ENCODE assay signal across 8 mouse cellular contexts in genomic region chr6:83582938-83583270, GRCm38 (mm10). TPM values are rescaled to one million over a fixed set of nuclear protein-coding genes. Genes with fewer than 3 reads are reported as not detected.
DNase-seq lines count a peak whose midpoint lies in the region; ATAC-seq and TF ChIP-seq lines count a peak whose summit lies in the region.

No protein-coding gene starts in this region.

- no peak overlapping the region for H3K4me3 ChIP-seq in ES-E14 (ENCODE audit: insufficient read depth in 1 of 2, low read depth in 1 of 2, low read length in 2 of 2, poor library complexity in 1 of 2, severe bottlenecking in 1 of 2)
- H3K4me3 ChIP-seq in cortical plate, adult 2 months (ENCODE audit: insufficient read depth, low read length), result no peak overlapping the region
- H3K4me3 ChIP-seq in heart, embryonic 10.5 days, result no peak overlapping the region
- H3K4me3 ChIP-seq in midbrain, embryonic 11.5 days (ENCODE audit: low read depth, low read length), result no peak overlapping the region
- no peak overlapping the region for H3K4me3 ChIP-seq in stomach, embryonic 14.5 days (ENCODE audit: low read depth, low read length)

- H3K27me3 ChIP-seq in heart, embryonic 10.5 days (ENCODE audit: insufficient read depth, poor library complexity, severe bottlenecking), result peaks cover 13% of the 10 kb centered on the region
- no peaks in the 10 kb centered on the region; the same call in 1 of the 2 replicates for H3K27me3 ChIP-seq in midbrain, embryonic 11.5 days (ENCODE audit: control insufficient read depth, insufficient read depth, low read length)
- no peaks in the 10 kb centered on the region for H3K27me3 ChIP-seq in stomach, embryonic 14.5 days (ENCODE audit: control insufficient read depth, insufficient read depth, low read length)

- H3K9me3 ChIP-seq in ES-E14 (ENCODE audit: control insufficient read depth, insufficient read depth, low read depth, low read length), result no peaks in the 10 kb centered on the region
- H3K9me3 ChIP-seq in heart, embryonic 10.5 days, result no peaks in the 10 kb centered on the region
- no peaks in the 10 kb centered on the region for H3K9me3 ChIP-seq in midbrain, embryonic 11.5 days (ENCODE audit: control insufficient read depth, low read length)
- no peaks in the 10 kb centered on the region for H3K9me3 ChIP-seq in stomach, embryonic 14.5 days (ENCODE audit: control insufficient read depth, low read depth, low read length)

- peak; percentile 89 for TF ChIP-seq CTCF in cortical plate, adult 2 months (IDR thresholded peaks at IDR 0.05; ENCODE audit: extremely low read depth, insufficient read depth, low read length)

- peak; percentile 66; the same call in 1 of the 2 replicates for ATAC-seq in midbrain, embryonic 11.5 days (ENCODE audit: low FRiP score)
- ATAC-seq in stomach, embryonic 14.5 days (ENCODE audit: insufficient number of reproducible peaks, insufficient read depth, low FRiP score, low read depth), result 0 out of 2 replicates have a peak, but pooled peaks have one; percentile 23

- in situ Hi-C loops in ES-E14 (cut with MboI; ENCODE audit: low sequenced_read_pairs in 2 of 2, unreplicated experiment in 2 of 2), result no loop called here

- WGBS in heart, embryonic 10.5 days, result 1% methylated on average over 6 of the region's 6 CpGs
- WGBS in midbrain, embryonic 11.5 days, result 2% methylated on average over 6 of the region's 6 CpGs
- 3% methylated on average over 6 of the region's 6 CpGs for WGBS in stomach, embryonic 14.5 days

- DNase-seq in heart, adult 18-20 months, result peak; percentile 36 to 46
- DNase-seq in heart, postnatal 25 days (ENCODE audit: low spot score), result no peak
- peak; percentile 65 for DNase-seq in ES-E14 (ENCODE audit: low read depth, low spot score)
- DNase-seq in heart, embryonic 10.5 days (ENCODE audit: low spot score), result peak; percentile 79
- peak; percentile 65 for DNase-seq in kidney, postnatal 10 days
- peak; percentile 89 for DNase-seq in midbrain, embryonic 11.5 days (ENCODE audit: low spot score, missing footprints)

- H3K36me3 ChIP-seq in ES-E14 (ENCODE audit: control insufficient read depth, insufficient read depth, low read length, poor library complexity, severe bottlenecking), result no peaks in the 10 kb centered on the region
- H3K36me3 ChIP-seq in heart, embryonic 10.5 days, result no peaks in the 10 kb centered on the region
- H3K36me3 ChIP-seq in midbrain, embryonic 11.5 days (ENCODE audit: control insufficient read depth, insufficient read depth, low read length), result no peaks in the 10 kb centered on the region
- no peaks in the 10 kb centered on the region for H3K36me3 ChIP-seq in stomach, embryonic 14.5 days (ENCODE audit: control insufficient read depth, insufficient read depth, low read length)

- no peak overlapping the region for H3K27ac ChIP-seq in ES-E14 (ENCODE audit: insufficient read depth, low read depth, low read length, poor library complexity, severe bottlenecking)
- no peak overlapping the region for H3K27ac ChIP-seq in cortical plate, adult 2 months (ENCODE audit: insufficient read depth, low read length)
- no peak overlapping the region for H3K27ac ChIP-seq in heart, embryonic 10.5 days
- H3K27ac ChIP-seq in midbrain, embryonic 11.5 days (ENCODE audit: low read depth, low read length), result no peak overlapping the region
- no peak overlapping the region for H3K27ac ChIP-seq in stomach, embryonic 14.5 days (ENCODE audit: low read length)

- no peak for TF ChIP-seq POLR2A in cortical plate, adult 2 months (IDR thresholded peaks at IDR 0.05; ENCODE audit: extremely low read depth, insufficient read depth, low read length)

- no peak overlapping the region for H3K4me2 ChIP-seq in midbrain, embryonic 11.5 days
- no peak overlapping the region for H3K4me2 ChIP-seq in stomach, embryonic 14.5 days (replicated peaks; ENCODE audit: low read depth, low read length)

- no peaks in the 10 kb centered on the region for H3K4me1 ChIP-seq in ES-E14 (ENCODE audit: control insufficient read depth in 2 of 2, insufficient read depth in 2 of 2, low read length in 2 of 2, poor library complexity in 1 of 2)
- H3K4me1 ChIP-seq in cortical plate, adult 2 months (ENCODE audit: control insufficient read depth, insufficient read depth, low read length), result no peaks in the 10 kb centered on the region
- H3K4me1 ChIP-seq in heart, embryonic 10.5 days, result peaks cover 3% of the 10 kb centered on the region; the same call in 1 of the 2 replicates
- peaks cover 4% of the 10 kb centered on the region; the same call in 1 of the 2 replicates for H3K4me1 ChIP-seq in midbrain, embryonic 11.5 days (ENCODE audit: control insufficient read depth, insufficient read depth, low read length)
- H3K4me1 ChIP-seq in stomach, embryonic 14.5 days (ENCODE audit: control insufficient read depth, insufficient read depth, low read length), result no peaks in the 10 kb centered on the region

- no peak overlapping the region for H3K9ac ChIP-seq in ES-E14 (ENCODE audit: insufficient read depth, low read depth, low read length, poor library complexity, severe bottlenecking)
- H3K9ac ChIP-seq in midbrain, embryonic 11.5 days (ENCODE audit: low read length), result no peak overlapping the region
- no peak overlapping the region for H3K9ac ChIP-seq in stomach, embryonic 14.5 days (replicated peaks; ENCODE audit: low read depth, low read length)

- intact Hi-C loops in heart, postnatal 25 days (cut with DNase I), result loop anchor here (1.0 kb wide), 2 partner anchors 33 to 90 kb away; no protein-coding TSS in a partner anchor

TF ChIP-seq in ES-E14, 5 proteins besides CTCF, POLR2A, EP300 and RAD21:
- no peak for TF ChIP-seq HCFC1 (IDR thresholded peaks at IDR 0.05; ENCODE audit: borderline replicate concordance, insufficient read depth, low read length)
- TF ChIP-seq ZC3H11A (IDR thresholded peaks at IDR 0.05; ENCODE audit: borderline replicate concordance, low read depth, low read length), result no peak
- TF ChIP-seq ZNF384 (IDR thresholded peaks at IDR 0.05; ENCODE audit: low read depth, low read length), result no peak
- no peak for TF ChIP-seq MAFK (IDR thresholded peaks at IDR 0.05; ENCODE audit: insufficient read depth, low read depth, low read length)

RNA-seq across cellular contexts. Expression of gene Stambp, which starts 10.4 kb away (rescaled TPM):
- 10 to 100 TPM; 10.2 to 13.8 TPM for total RNA-seq in heart, adult 18-20 months (2021)
- total RNA-seq in heart, postnatal 25 days (2021), result 10 to 100 TPM in 1 of 2 experiments, 1 to 10 TPM in 1; 10.0 to 12.6 TPM
- total RNA-seq in ES-E14 (2012; rRNA removed), result 2.0 and 2.3 TPM in 2 replicates
- 36.4 and 37.4 TPM in 2 replicates for polyA plus RNA-seq in cortical plate, adult 2 months (2012; rRNA removed)
- polyA plus RNA-seq in heart, embryonic 10.5 days (2016; fragmentation: Nextera tagmentation; extraction: Ambion mirVana), result 23.3 and 23.5 TPM in 2 replicates
- polyA plus RNA-seq in midbrain, embryonic 11.5 days (2014; fragmentation: Nextera tagmentation; extraction: Ambion mirVana), result 28.3 and 30.3 TPM in 2 replicates
- 28.0 and 28.3 TPM in 2 replicates for polyA plus RNA-seq in stomach, embryonic 14.5 days (2014; fragmentation: Nextera tagmentation; extraction: Ambion mirVana)

RNA-seq across cellular contexts. Expression of gene Actg2, which starts 46.8 kb away (rescaled TPM):
- 1 to 10 TPM in 1 of 2 experiments, under 1 TPM in 1; 0.84 to 1.9 TPM for total RNA-seq in heart, adult 18-20 months (2021)
- 1 to 10 TPM; 1.6 to 2.2 TPM for total RNA-seq in heart, postnatal 25 days (2021)
- 1.6 and 6.6 TPM in 2 replicates for total RNA-seq in ES-E14 (2012; rRNA removed)
- 0.79 and 1.9 TPM in 2 replicates for polyA plus RNA-seq in cortical plate, adult 2 months (2012; rRNA removed)
- polyA plus RNA-seq in heart, embryonic 10.5 days (2016; fragmentation: Nextera tagmentation; extraction: Ambion mirVana), result 1.7 and 7.0 TPM in 2 replicates
- 2.6 and 3.2 TPM in 2 replicates for polyA plus RNA-seq in midbrain, embryonic 11.5 days (2014; fragmentation: Nextera tagmentation; extraction: Ambion mirVana)
- polyA plus RNA-seq in stomach, embryonic 14.5 days (2014; fragmentation: Nextera tagmentation; extraction: Ambion mirVana), result 1,372 and 1,469 TPM in 2 replicates

Comparison
In these comparisons a context has a peak if more than half of its experiments do, and no peak if none do; other contexts are left out.
1. RNA of gene Actg2, which starts 46.8 kb away (polyA plus RNA-seq): 1,372 to 1,469 TPM in stomach, embryonic 14.5 days; 1.7 to 7.0 TPM in heart, embryonic 10.5 days, 2.6 to 3.2 TPM in midbrain, embryonic 11.5 days and 0.79 to 1.9 TPM in cortical plate, adult 2 months; every median in the first group is over 100 times any median in the second.